Mouse (Mus musculus): Measurements from ENCODE around the gene Matn1. TPM values are rescaled to one million over a fixed set of nuclear protein-coding genes. Genes with fewer than 3 reads are reported as not detected.

The Matn1 gene
- polyA plus RNA-seq, 1 experiment from 2014 or later: not detected

DNA sequence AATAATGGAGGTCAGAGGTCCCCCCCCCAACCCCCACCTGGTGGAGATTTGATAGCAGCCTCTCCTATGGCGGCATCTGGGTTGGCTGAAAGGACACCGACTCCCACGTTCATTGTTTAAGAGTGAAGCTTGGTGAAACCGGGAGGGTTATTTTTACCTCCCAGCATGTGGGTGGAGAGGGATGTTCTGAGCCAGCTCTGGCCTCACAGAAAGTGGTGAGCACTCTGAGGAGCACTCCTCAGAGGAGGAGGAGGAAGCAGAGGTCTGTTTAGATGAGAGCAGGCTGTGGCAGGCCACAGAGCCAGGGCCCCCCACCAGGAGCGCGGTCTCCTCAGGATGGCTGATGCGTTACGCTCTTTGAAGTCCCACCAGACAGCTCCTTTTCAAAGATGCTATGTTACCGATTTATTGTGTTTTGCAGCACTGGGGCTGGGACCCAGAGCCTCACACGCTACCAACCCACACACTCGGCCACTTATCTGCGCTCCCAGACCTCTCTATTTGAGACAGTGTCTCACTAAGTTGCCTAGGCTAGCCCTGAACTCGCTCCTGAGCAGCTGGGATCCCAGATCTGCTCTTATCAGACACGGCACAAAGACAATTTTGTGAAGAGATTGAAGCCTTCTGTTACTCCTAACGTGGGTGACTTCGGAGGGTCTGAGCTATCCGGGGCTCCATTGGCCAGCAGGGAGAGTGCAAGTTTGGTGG, 34.9 kb upstream of the Matn1 start:
- Histone ChIP-seq H3K36me3 (replicated peaks) (no peaks in the 10 kb centered on the region), H3K4me1 (peaks cover 48% of the 10 kb centered on the region), H3K9me3 (no peaks in the 10 kb centered on the region), H3K27ac (peak overlapping the region; percentile 48; the same call in 1 of the 2 replicates), H3K27me3 (ENCODE audit: poor library complexity, severe bottlenecking) (no peaks in the 10 kb centered on the region), H3K4me3 (no peak overlapping the region)
- WGBS: 70% methylated on average over 17 of the region's 17 CpGs
- no peak for DNase-seq (ENCODE audit: extremely low spot score, low spot score)

- Histone ChIP-seq H3K27me3 (ENCODE audit: poor library complexity, severe bottlenecking) (no peaks in the 10 kb centered on the region), H3K27ac (no peak overlapping the region), H3K4me1 (peaks cover 45% of the 10 kb centered on the region), H3K9me3 (no peaks in the 10 kb centered on the region), H3K4me3 (no peak overlapping the region), H3K36me3 (replicated peaks) (no peaks in the 10 kb centered on the region)
- WGBS: 70% methylated on average over 7 of the region's 7 CpGs
- DNase-seq (ENCODE audit: extremely low spot score, low spot score): no peak
Observed at GRCm38 (mm10) chr4:130910666-130911065, 33.5 kb upstream of the Matn1 start.

GRCm38 (mm10) chr4:130912626-130913025, 31.6 kb upstream of the Matn1 start:
- no peak overlapping the region for H3K4me3 ChIP-seq
- peaks cover 41% of the 10 kb centered on the region for H3K4me1 ChIP-seq
- WGBS: 85% methylated on average over 3 of the region's 3 CpGs
- no peaks in the 10 kb centered on the region for H3K36me3 ChIP-seq (replicated peaks)
- 0 out of 2 replicates have a peak overlapping the region, but pooled peaks have one; percentile 49 for H3K27ac ChIP-seq
- DNase-seq (ENCODE audit: extremely low spot score, low spot score): no peak
- H3K27me3 ChIP-seq (ENCODE audit: poor library complexity, severe bottlenecking): no peaks in the 10 kb centered on the region
- H3K9me3 ChIP-seq: no peaks in the 10 kb centered on the region

DNA sequence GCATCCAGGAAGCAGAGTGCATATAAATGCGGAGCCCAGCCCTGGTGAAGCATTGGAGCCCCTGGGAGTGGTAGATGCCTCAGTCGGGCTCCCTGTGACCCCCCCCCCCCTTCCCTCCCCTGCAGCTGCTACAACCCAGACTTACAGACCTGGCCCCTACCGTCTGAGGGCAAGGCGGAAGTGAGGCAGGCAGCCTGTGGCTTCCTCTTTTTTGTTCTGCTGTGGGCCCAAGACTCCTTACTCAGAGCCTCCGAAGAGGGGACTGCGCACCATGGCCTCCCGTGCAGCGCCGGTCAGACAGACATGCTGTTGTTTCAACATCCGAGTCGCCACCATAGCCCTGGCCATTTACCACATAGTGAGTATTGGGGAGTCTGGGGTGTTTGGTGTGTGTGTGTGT, 31.1 kb upstream of the Matn1 start, which contains the start of gene Laptm5:
Gene Laptm5, plus strand, starts transcription at position 49 of the 400 bp plus-strand sequence.
- no peak for DNase-seq (ENCODE audit: extremely low spot score, low spot score)
- Histone ChIP-seq H3K9me3 (no peaks in the 10 kb centered on the region), H3K27me3 (ENCODE audit: poor library complexity, severe bottlenecking) (no peaks in the 10 kb centered on the region), H3K4me3 (no peak within 1 kb of the TSS), H3K27ac (peak within 1 kb of the TSS; percentile 49; the same call in 1 of the 2 replicates), H3K36me3 (replicated peaks) (no peaks in the 10 kb centered on the region), H3K4me1 (peaks cover 41% of the 10 kb centered on the region)
- WGBS: 75% methylated on average over 11 of the region's 11 CpGs

DNA sequence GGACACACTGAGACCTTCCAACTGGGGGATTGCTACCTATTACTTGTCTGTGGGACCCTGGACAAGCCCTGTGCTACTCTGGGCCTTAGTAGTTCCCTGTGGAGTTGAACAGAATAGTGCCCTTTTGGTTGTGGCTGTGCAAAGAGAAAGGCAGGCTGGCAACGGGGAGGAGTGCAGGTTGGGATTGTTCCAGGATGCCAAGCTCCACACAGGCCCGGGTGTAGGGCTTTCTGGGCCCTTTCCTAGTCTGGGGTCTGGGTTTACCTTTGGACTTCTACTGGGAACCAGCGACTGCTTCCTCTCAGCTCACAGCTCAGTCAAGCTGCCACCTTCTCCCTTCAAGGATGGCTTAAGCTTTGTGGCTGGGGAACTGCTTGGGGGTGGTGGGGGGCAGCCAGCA, 30.7 kb upstream of the Matn1 start:
- WGBS: 72% methylated on average over 3 of the region's 3 CpGs
- Histone ChIP-seq H3K4me1 (peaks cover 36% of the 10 kb centered on the region), H3K27ac (peak overlapping the region; percentile 49; the same call in 1 of the 2 replicates)

DNA sequence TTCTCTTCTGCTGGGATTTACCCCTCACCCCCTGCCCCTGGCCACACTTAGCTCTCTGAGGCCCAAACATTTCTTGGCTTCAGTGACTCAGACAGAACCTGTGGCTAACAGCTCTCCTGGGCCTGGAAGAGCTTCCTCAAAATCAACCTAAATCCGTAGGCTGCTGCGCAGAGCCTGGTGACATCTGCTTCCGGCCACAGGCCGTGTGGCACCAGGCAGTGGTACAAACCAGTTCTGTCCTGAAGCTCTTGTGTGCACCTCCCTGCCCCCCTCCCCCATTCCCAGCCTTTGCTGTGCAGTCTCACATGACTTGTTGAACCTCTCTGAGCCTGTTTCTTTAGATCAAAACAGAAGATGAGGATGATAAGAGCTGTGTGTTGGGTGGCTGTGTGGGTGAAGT, 30.2 kb upstream of the Matn1 start:
- Histone ChIP-seq H3K4me3 (no peak overlapping the region), H3K27ac (peak overlapping the region; percentile 49; the same call in 1 of the 2 replicates), H3K9me3 (no peaks in the 10 kb centered on the region), H3K36me3 (replicated peaks) (no peaks in the 10 kb centered on the region), H3K27me3 (ENCODE audit: poor library complexity, severe bottlenecking) (no peaks in the 10 kb centered on the region), H3K4me1 (peaks cover 31% of the 10 kb centered on the region)
- 90% methylated on average over 4 of the region's 4 CpGs for WGBS
- no peak for DNase-seq (ENCODE audit: extremely low spot score, low spot score)

More for the DNA sequence above, 30.7 kb upstream of the Matn1 start:
- DNase-seq (ENCODE audit: extremely low spot score, low spot score): no peak
- no peaks in the 10 kb centered on the region for H3K36me3 ChIP-seq (replicated peaks)
- no peaks in the 10 kb centered on the region for H3K27me3 ChIP-seq (ENCODE audit: poor library complexity, severe bottlenecking)
- no peaks in the 10 kb centered on the region for H3K9me3 ChIP-seq
- H3K4me3 ChIP-seq: no peak overlapping the region

DNA sequence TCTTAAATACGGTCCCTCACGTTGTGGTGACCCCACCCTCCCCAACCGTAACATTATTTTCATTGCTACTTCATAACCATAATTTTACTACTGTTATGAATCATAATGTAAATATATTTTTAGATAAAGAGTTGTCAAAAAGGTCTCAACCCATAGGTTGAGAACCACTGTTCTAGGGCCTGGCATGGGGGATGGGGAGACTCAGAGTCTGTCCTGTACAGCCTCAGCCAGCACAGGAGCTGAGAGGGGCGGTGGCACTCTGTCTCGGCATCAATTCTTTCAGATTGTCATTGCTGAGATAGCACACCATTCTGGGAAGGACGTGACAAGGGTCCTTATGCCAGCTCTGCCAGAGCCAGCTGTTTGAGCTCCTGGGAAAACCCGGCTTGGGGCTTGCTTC, 29.7 kb upstream of the Matn1 start:
- Histone ChIP-seq H3K27ac (no peak overlapping the region), H3K9me3 (no peaks in the 10 kb centered on the region), H3K36me3 (replicated peaks) (no peaks in the 10 kb centered on the region), H3K27me3 (ENCODE audit: poor library complexity, severe bottlenecking) (no peaks in the 10 kb centered on the region), H3K4me1 (peaks cover 30% of the 10 kb centered on the region), H3K4me3 (no peak overlapping the region)
- DNase-seq (ENCODE audit: extremely low spot score, low spot score): no peak
- WGBS: 80% methylated on average over 7 of the region's 7 CpGs

- Histone ChIP-seq H3K27me3 (ENCODE audit: poor library complexity, severe bottlenecking) (no peaks in the 10 kb centered on the region), H3K4me1 (peaks cover 33% of the 10 kb centered on the region), H3K36me3 (replicated peaks) (no peaks in the 10 kb centered on the region), H3K9me3 (no peaks in the 10 kb centered on the region), H3K27ac (no peak overlapping the region), H3K4me3 (no peak overlapping the region)
- DNase-seq (ENCODE audit: extremely low spot score, low spot score): no peak
- 83% methylated on average over 12 of the region's 12 CpGs for WGBS
Observed at GRCm38 (mm10) chr4:130915006-130915667, 29.0 kb upstream of the Matn1 start.

GRCm38 (mm10) chr4:130915668-130916035, 28.5 kb upstream of the Matn1 start:
- no peak overlapping the region for H3K27ac ChIP-seq
- no peaks in the 10 kb centered on the region for H3K9me3 ChIP-seq
- H3K36me3 ChIP-seq (replicated peaks): no peaks in the 10 kb centered on the region
- peaks cover 35% of the 10 kb centered on the region for H3K4me1 ChIP-seq
- H3K27me3 ChIP-seq (ENCODE audit: poor library complexity, severe bottlenecking): no peaks in the 10 kb centered on the region
- 68% methylated on average over 7 of the region's 7 CpGs for WGBS
- DNase-seq (ENCODE audit: extremely low spot score, low spot score): no peak
- no peak overlapping the region for H3K4me3 ChIP-seq

- H3K27me3 ChIP-seq (ENCODE audit: poor library complexity, severe bottlenecking): no peaks in the 10 kb centered on the region
- H3K36me3 ChIP-seq (replicated peaks): no peaks in the 10 kb centered on the region
- peaks cover 43% of the 10 kb centered on the region for H3K4me1 ChIP-seq
- H3K4me3 ChIP-seq: no peak overlapping the region
- H3K27ac ChIP-seq: no peak overlapping the region
- WGBS: 84% methylated on average over 7 of the region's 7 CpGs
- no peaks in the 10 kb centered on the region for H3K9me3 ChIP-seq
- DNase-seq (ENCODE audit: extremely low spot score, low spot score): no peak
Observed at GRCm38 (mm10) chr4:130916639-130917038, 27.5 kb upstream of the Matn1 start.

- H3K9me3 ChIP-seq: no peaks in the 10 kb centered on the region
- no peak overlapping the region for H3K27ac ChIP-seq
Observed at GRCm38 (mm10) chr4:130917564-130917963, 26.6 kb upstream of the Matn1 start.

DNA sequence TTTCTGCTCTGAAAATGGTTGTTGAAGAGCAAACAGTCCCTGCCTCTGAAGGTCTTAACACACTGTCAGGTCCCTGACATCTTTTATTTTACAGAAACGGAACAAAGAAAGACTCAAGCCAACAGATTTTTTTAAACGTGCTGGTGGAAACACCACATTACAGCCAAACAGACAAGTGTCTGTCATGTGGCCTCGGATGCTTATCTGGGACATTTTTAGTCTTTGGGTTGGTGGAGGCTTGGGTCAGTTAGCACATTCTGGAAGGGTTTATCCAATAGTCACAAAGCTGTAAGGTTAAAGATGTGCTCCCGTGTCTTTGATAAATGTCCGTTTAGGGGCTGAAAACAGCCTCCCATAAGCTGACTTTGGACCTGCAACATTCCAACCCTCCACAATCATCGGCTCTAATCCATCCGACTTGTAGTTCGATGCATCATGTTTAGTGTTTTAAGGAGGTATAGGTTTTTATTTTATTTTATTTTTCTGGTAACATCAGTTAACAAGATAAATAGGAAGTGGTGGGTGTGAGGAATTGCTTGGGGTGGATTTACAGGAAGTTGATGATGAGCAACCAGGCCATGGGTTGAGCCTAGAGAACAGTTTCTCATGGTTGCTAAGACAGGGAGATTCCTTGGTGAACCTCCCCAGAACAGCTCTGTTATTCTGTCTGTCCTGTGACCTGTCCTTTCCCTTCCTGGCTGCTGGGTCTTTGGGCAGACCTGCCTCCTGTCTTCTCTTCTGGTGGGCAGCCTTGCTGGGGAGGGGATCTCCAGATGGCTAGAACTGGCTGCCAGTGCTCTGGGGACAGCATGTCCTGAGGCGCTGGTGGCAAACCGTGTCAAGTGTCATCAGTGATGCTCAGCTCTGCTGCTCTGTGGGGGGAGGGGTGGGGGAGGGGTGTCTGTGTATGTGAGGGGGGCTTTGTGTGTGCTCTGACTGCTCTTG, 25.1 kb upstream of the Matn1 start:
- H3K4me3 ChIP-seq: no peak overlapping the region
- no peaks in the 10 kb centered on the region for H3K27me3 ChIP-seq (ENCODE audit: poor library complexity, severe bottlenecking)
- no peaks in the 10 kb centered on the region for H3K9me3 ChIP-seq
- H3K27ac ChIP-seq: 0 out of 2 replicates have a peak overlapping the region, but pooled peaks have one; percentile 12
- H3K4me1 ChIP-seq: peaks cover 44% of the 10 kb centered on the region
- DNase-seq (ENCODE audit: extremely low spot score, low spot score): no peak
- WGBS: 76% methylated on average over 10 of the region's 10 CpGs
- H3K36me3 ChIP-seq (replicated peaks): no peaks in the 10 kb centered on the region

More at GRCm38 (mm10) chr4:130917564-130917963, 26.6 kb upstream of the Matn1 start:
- H3K4me3 ChIP-seq: no peak overlapping the region
- H3K36me3 ChIP-seq (replicated peaks): no peaks in the 10 kb centered on the region
- peaks cover 51% of the 10 kb centered on the region for H3K4me1 ChIP-seq
- WGBS: 77% methylated on average over 4 of the region's 4 CpGs
- no peaks in the 10 kb centered on the region for H3K27me3 ChIP-seq (ENCODE audit: poor library complexity, severe bottlenecking)
- no peak for DNase-seq (ENCODE audit: extremely low spot score, low spot score)

Measured in forebrain, embryonic 10.5 days (tissue).